Mouse (Mus musculus): ENCODE data around the gene Tufm.

Tufm gene

DNA sequence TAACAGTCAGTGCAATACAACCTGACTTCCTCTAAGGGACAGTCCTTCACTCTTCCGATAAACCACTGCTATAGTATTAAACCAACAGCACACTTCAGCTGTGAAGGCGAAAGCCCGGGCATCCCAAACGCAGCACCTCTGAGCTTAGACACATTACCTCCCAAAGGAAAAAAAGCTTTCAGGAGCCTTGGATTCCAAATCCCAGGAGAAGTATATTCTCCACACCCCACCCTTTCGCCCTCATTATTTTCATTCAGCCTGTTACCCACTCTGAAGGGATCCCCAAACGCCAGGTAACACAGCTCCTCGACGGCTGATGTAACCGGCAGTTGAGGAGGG, 14.5 kb downstream of the Tufm start:
- no peak for DNase-seq

DNA sequence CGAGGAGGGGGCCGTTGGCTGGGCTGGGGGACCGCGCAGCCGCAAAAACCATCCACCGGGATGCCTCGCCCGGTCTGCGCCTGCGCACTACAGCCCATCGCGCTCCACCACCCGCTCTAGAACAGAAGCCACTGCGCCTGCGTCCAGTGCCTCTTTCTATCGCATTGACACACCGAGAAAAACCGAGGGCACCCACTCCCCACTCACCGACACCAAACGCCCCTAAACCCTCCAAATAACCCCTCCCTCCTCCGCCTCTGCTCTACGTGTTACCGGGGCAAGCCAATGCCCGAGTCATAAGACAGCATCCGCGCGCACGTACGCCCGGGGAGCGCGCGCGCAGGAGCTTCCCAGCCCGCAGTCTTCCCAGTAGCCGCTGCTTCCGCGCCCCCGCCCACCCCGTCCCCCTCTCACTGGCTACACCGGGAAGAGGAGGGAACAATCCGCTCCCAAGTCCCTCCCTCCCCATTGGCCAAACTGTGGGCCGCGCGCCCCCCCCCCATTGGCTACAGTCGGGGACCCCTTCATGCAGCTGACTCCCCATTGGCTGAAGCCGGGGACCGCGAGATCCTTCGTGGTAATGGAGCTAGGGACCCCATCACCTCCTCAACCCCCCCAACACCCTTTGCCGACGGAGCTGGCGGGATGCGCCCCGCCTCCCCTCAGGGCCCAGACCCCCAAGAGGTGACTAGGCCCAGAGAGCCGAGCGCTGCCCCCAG, 15.0 kb downstream of the Tufm start:
- peak; percentile 93 to 95 for DNase-seq

DNA sequence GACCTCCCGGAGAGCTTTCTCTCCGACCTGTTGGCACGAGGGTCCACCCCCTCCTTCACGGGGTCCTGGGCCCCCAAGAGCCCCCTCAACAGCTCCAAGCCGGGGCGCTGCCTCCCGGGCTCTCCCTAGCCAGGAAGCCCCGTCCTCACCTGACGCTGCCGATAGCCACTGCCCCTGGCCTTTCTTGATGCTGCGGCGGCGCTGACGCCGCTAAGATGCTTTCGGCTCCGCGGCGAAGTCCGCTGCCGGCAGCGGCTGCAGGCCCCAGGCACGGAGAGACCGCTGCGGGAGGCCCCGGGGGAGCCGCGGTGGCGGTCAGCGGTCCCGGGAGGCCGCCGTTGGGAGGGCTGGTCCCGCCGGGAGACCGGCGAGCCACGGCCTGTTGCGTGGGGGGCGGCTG, 15.6 kb downstream of the Tufm start:
- no peak for DNase-seq

DNA sequence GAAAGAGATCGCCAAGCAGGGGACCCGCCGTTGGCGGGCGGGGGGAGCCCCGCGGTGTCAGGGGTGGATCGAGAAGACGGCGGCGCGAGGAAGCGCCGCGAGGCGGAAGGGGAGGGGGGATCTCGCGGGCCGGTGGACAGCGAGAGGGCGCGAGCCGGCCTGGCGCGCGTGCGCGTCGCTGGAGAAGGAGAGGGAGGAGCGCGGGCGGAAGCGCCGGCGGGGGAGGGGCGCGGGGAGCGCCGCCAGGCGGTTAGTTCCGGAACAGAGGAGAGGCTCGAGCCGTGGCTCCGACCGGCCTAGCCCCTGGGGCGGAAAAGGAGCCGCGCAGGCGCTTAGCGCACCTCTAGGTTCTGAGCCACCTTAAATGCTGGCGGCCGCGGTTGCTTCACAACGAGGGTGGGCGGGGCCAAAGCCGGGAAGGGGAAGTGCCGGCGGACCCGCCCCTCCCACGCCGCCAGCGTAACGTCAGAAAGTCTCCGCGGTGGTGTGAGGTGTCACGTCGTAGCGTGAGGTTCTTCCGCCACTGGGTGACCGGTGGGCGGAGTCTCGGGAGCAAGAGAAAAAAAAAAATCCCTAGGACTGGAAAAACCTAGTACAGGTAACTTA, 16.2 kb downstream of the Tufm start, which contains the start of gene Atxn2l:
Gene Atxn2l, minus strand, starts transcription at position 165 of the 606 bp plus-strand sequence.
- peak; percentile 99 to 100 for DNase-seq

DNA sequence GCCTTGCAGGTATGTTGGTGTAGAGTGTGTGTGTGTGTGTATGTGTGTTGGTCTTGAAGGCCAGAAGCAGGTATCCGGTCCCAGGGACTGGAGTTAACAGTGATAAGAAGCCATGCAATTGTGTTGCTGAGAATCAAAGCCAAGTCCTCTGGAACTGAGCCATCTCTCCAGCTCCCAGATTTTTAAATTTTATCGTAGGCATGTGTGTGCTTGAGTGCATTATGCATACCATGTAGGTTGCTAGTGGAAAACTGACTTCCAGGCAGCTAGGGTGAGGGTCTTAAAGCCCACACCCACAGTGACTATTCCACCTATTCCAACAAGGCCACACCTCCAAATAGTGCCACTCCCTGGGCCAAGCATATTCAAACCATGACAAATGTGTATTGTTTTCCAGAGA, 17.8 kb downstream of the Tufm start:
- no peak for DNase-seq

DNA sequence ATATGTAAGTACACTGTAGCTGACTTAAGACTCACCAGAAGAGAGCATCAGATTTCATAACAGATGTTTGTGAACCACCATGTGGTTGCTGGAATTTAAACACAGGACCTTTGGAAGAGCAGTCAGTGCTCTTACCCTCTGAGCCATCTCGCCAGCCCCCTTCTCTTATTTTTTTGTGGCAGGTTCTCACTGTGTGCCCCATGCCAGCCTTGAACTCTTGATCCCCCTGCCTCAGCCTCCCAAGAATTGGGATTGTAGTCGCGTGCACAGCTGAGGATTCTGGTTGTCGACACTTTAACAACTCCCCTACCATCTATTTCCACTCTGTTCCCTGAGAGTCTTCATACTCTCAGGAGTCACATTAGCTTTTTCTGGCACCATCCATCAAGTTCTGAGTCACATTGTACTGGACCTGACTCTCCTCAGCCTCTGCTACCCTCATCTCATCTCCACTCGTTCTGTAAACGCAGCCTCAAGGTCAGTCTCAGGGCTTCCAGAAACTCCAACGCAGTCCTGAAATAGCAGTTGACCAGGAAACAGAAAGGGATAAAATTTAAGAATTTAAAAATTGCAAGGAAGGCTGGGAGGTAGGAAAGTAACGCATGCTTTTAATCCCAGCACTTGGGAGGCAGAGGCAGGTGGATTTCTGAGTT, 20.1 kb downstream of the Tufm start:
- no peak for DNase-seq

DNA sequence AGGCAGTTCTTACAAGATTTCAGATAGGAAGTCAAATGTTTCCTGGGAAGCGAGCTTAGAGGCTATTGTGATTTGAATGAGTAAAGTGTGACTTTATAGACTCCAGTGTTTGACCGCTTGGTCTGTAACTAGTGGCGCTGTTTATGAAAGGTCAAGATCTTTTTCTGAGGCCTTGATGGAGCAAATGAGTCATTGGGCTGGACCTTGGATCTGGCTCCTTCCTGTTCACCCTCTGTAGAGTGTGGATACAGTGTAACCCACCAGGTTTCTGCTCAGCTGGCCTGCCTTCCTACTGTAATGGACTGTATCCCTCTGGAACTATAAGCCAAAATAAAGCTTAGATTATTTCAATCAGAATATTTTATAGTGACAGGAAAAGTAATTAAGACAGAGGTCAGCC, 24.1 kb downstream of the Tufm start:
- no peak for DNase-seq

DNA sequence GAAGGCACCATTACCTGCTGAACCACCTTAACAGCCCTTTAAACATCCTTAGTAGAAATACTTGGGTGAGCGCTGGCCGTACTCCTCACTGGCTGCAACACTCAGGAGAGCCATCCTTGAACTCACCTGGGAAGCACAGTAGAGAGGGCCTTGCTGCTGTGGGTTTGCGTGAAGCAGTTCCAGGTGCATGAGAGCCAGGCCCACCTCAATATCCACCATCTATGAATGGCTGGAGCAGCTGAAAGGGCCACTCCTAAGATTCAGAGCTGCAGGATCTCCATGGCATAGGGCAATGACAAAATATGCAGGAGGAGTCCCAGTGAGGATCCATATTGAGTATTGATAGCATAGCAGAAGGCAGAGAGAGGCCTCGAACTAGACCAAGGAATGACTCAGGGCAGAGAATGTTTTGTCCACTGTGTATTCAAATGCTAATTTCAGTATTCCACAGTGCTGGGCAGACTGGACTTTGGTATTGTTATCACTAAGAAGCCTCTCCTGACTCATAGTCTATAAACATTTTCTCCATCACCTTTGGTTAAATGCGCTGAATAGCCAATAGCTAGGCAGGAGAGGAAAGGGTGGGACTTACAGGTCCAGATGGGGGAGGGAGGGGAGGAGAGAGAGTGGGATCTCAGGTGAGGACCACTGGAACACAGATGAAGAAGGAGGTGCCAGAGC, 31.2 kb downstream of the Tufm start:
- no peak for DNase-seq

DNA sequence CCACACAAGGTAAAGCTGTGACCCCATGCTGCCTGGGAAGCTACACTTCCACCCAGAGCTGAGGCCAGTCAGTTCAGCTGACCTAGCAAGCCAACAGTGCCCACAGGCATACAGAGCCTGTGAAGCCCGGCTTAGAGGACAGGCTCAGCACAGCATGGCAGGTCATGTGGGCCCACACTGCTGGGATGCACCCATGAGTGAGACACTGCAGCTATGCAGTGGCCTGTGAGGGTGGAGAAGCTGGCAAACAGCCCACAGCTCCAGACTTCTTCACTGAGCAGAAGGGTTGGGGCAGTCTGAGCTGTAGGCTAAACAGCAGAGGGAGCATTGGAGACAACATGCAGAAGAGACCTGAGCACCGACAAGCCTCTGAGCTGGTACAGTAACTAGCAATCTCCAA, 32.4 kb downstream of the Tufm start:
- no peak for DNase-seq

DNA sequence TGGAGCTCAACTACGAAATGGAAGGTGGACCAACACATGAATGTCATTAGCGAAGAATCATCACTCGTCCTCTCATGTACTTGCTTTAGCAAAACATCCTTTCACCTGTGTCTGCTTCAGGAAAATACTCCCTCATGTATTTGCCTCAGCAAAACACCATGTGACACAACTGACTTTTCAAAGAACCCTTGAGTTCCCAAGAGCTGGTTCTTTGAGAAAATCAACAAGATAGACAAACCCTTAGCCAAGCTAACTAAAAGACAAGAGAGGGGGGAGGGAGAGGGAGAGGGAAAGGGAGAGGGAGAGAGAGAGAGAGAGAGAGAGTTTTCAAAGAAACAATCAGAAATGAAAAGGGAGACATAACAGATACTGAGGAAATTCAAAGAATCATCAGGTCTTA, 36.2 kb downstream of the Tufm start:
- no peak for DNase-seq

DNA sequence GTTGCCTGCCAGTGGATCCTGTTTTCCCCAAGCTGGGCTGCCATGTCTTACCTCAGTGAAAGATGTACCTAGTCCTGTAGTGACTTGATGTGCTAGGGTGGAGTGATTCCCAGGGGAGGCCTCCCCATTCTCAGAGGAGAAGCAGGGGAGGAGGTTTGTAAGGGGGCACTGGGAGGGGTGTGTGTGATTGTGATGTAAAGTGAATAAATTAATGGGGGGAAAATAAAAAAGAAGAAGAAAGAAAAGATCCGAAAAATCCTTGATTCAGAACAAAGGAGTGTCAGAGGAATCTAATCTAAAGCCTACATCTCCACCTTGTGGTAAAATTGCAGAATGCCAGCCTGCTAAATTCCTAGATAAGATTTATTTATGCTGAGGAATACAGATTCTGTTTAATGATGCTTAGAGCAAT, 41.0 kb downstream of the Tufm start:
- DNase-seq = peak in 1 of 2 experiments; percentile 29

DNA sequence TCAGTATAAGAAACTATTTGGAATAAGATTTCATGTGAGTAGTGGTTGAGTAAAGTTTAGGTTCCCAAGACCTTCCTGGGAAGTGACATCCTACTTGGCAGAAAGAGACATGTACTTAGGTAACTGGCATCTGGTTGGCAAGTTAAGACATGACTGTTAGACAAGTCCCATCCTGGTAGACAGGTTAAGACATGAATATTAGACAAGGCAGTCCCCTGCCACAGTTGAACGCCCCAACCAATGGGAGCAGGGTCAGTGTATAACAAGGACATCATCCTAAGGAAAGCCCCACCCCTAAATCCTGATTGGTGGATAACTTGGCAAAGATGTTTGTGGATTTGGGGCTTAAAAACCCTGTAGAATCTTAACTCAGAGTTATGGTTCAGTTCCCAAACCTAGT, 46.3 kb downstream of the Tufm start:
- no peak for DNase-seq

DNA sequence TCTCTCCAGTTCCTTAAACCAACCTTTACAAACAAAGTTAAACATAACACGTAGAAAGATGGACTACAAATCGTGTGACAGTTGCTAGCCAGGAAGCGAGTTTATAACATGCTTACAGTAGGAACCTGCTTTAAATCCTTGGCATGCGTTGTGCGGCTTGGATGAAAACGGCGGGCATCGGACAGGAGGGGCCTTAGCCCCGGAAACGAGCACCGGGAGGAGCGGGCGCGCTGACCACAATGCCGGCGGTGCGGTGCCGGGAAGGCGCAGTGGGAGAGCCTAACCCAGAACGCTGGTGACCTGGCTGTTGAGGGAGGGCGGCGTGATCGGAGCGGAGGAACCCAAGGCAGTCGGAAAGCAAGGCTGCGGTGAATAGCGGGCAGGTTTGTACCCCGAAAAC, 48.6 kb downstream of the Tufm start:
- peak in 1 of 2 experiments; percentile 17 for DNase-seq

DNA sequence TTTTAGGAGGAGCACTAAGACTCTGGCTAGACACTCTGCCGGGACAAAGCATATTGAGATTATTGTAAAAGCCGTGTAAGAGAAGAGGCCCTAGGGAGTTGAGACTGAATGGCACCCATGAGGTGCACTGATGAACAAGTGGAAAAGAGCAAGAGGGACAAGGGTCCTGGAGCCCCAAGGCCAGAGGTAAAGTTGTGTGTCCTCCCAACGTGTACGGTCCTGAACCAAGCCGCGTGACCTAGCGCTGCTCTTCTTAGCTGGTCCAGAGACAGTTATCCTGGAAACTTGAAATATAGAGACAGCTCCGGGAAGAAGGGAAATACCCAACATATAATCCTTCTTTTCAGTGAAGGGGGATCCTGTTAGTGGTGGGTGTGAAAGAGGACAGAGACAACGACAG, 49.3 kb downstream of the Tufm start:
- no peak for DNase-seq

DNA sequence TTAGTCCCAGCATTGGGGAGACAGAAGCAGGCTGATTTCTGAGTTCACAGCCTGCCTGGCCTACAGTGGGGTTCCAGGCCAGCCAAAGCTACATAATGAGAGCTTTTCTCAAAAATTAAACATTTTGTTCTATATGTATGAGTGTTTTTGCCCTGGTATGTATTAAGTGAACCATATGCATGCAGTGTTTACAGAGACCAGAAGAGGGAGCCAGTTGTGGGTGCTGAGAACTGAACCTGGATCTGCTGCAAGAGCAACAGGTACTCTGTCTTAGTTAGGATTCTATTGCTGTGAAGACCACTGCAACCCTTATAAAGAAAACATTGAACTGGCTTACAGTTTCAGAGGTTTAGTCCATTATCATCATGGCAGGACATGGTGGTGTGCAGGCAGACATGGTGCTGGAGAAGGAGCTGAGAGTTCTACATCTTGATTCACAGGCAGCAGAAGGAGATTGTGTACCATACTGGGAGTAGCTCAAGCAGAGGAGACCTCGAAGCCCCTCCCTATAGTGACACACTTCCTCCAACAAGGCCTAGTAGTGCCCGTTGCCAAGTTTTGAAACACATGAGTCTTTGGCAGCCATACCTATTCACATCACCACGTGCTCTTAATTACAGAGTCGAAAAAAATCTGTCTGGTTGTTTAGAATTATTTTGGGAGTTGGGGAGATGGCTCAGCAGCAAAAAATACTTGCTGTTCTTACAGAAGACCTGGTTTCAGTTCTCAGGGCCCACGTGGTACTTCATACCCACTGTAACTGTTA, 50.8 kb downstream of the Tufm start:
- DNase-seq = no peak
